Mouse (Mus musculus): Measurements from ENCODE around the gene Slc2a10.
"Not testable (repeated sequence)": the region's sequence is repeated elsewhere in the genome, so short reads cannot be mapped to it uniquely, and the experiment has no call there.

Slc2a10 gene

GRCm38 (mm10) chr2:165509686-165510085 is 6.1 kb downstream of the Slc2a10 start:
- no peak for DNase-seq (ENCODE audit: inconsistent ontology term)

GRCm38 (mm10) chr2:165510466-165510865 is 6.9 kb downstream of the Slc2a10 start:
- DNase-seq (ENCODE audit: inconsistent ontology term), result peak; percentile 19

- not testable (repeated sequence) for DNase-seq (ENCODE audit: inconsistent ontology term)
Observed at GRCm38 (mm10) chr2:165510914-165511458, 7.4 kb downstream of the Slc2a10 start.

GRCm38 (mm10) chr2:165511530-165511929 is 7.9 kb downstream of the Slc2a10 start:
- not testable (repeated sequence) for DNase-seq (ENCODE audit: inconsistent ontology term)

GRCm38 (mm10) chr2:165512426-165512825 is 8.8 kb downstream of the Slc2a10 start:
- no peak for DNase-seq (ENCODE audit: inconsistent ontology term)

- DNase-seq (ENCODE audit: inconsistent ontology term), result peak; percentile 59
Observed at GRCm38 (mm10) chr2:165512870-165513600, 9.4 kb downstream of the Slc2a10 start.

GRCm38 (mm10) chr2:165515178-165515728 is 11.7 kb downstream of the Slc2a10 start:
- no peak for DNase-seq (ENCODE audit: inconsistent ontology term)

- DNase-seq (ENCODE audit: inconsistent ontology term), result no peak
Observed at GRCm38 (mm10) chr2:165525609-165526008, 22.0 kb downstream of the Slc2a10 start.

GRCm38 (mm10) chr2:165529106-165529505 is 25.5 kb downstream of the Slc2a10 start:
- DNase-seq (ENCODE audit: inconsistent ontology term), result peak; percentile 35

- DNase-seq (ENCODE audit: inconsistent ontology term), result no peak
Observed at GRCm38 (mm10) chr2:165533789-165534188, 30.2 kb downstream of the Slc2a10 start.

- DNase-seq (ENCODE audit: inconsistent ontology term), result no peak
Observed at GRCm38 (mm10) chr2:165540975-165541374, 37.4 kb downstream of the Slc2a10 start.

GRCm38 (mm10) chr2:165542939-165543669 is 39.5 kb downstream of the Slc2a10 start:
- peak; percentile 78 for DNase-seq (ENCODE audit: inconsistent ontology term)

GRCm38 (mm10) chr2:165543670-165544016 is 40.1 kb downstream of the Slc2a10 start:
- no peak for DNase-seq (ENCODE audit: inconsistent ontology term)

GRCm38 (mm10) chr2:165545687-165546086 is 42.1 kb downstream of the Slc2a10 start:
- DNase-seq (ENCODE audit: inconsistent ontology term), result no peak

GRCm38 (mm10) chr2:165546341-165546740 is 42.8 kb downstream of the Slc2a10 start:
- DNase-seq (ENCODE audit: inconsistent ontology term), result no peak

- peak; percentile 55 for DNase-seq (ENCODE audit: inconsistent ontology term)
Observed at GRCm38 (mm10) chr2:165547410-165547809, 43.8 kb downstream of the Slc2a10 start.

- DNase-seq (ENCODE audit: inconsistent ontology term), result no peak
Observed at GRCm38 (mm10) chr2:165548627-165549026, 45.0 kb downstream of the Slc2a10 start.

GRCm38 (mm10) chr2:165550410-165550809 is 46.8 kb downstream of the Slc2a10 start:
- DNase-seq (ENCODE audit: inconsistent ontology term), result not testable (repeated sequence)

- DNase-seq (ENCODE audit: inconsistent ontology term), result no peak
Observed at GRCm38 (mm10) chr2:165554066-165554465, 50.5 kb downstream of the Slc2a10 start.

- DNase-seq (ENCODE audit: inconsistent ontology term), result no peak
Observed at GRCm38 (mm10) chr2:165557278-165557677, 53.7 kb downstream of the Slc2a10 start.

GRCm38 (mm10) chr2:165558916-165559315 is 55.3 kb downstream of the Slc2a10 start:
- no peak for DNase-seq (ENCODE audit: inconsistent ontology term)

- DNase-seq (ENCODE audit: inconsistent ontology term), result no peak
Observed at GRCm38 (mm10) chr2:165559506-165560235, 56.1 kb downstream of the Slc2a10 start.
